Mouse (Mus musculus): ENCODE measurements at regions not wholly inside any gene's neighbourhood (a gene's known extent, or its start where the extent isn't known, plus 50 kb on each side); places are given as distances from the start of the nearest gene placed in this dataset.
A peak's percentile ranks its signal among the peaks of the same experiment; 100 is the strongest.

DNA sequence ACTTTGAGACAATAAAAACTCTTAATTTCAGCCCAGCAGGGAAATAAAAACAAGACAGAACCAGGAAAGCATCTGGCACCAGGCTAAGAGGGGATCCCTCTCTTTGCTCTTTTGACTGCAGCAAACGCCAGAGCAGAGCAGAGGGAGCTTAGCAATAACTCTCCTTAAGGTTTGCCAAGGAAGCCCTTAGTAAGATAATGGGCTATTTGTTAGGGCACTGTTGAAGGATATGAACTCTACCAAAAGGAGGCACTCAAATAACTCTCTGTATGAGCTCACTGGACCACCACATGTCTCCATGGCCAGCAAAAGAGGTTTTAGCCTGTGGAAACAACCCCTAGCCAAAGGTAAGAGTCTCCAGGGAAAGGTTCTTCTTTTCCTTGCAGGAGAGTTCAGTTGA lies 315.3 kb upstream of the Mpdz start:
- Histone ChIP-seq H3K27ac (ENCODE audit: insufficient read depth, low read depth, low read length, poor library complexity, severe bottlenecking) (no peak overlapping the region), H3K9me3 (ENCODE audit: control insufficient read depth, insufficient read depth, low read depth, low read length) (no peaks in the 10 kb centered on the region), H3K36me3 (ENCODE audit: control insufficient read depth, insufficient read depth, low read length, poor library complexity, severe bottlenecking) (no peaks in the 10 kb centered on the region), H3K4me1 (ENCODE audit: control insufficient read depth in 2 of 2, insufficient read depth in 2 of 2, low read length in 2 of 2, poor library complexity in 1 of 2) (no peaks in the 10 kb centered on the region), H3K4me3 (ENCODE audit: insufficient read depth in 1 of 2, low read depth in 1 of 2, low read length in 2 of 2, poor library complexity in 1 of 2, severe bottlenecking in 1 of 2) (no peak overlapping the region), H3K9ac (ENCODE audit: insufficient read depth, low read depth, low read length, poor library complexity, severe bottlenecking) (no peak overlapping the region)
- in situ Hi-C loops (cut with MboI; ENCODE audit: low sequenced_read_pairs in 2 of 2, unreplicated experiment in 2 of 2): no loop called here
- no peak for DNase-seq (ENCODE audit: low read depth, low spot score)
- TF ChIP-seq HCFC1 (IDR thresholded peaks at IDR 0.05; ENCODE audit: borderline replicate concordance, insufficient read depth, low read length) (no peak), ZNF384 (IDR thresholded peaks at IDR 0.05; ENCODE audit: low read depth, low read length) (no peak), ZC3H11A (IDR thresholded peaks at IDR 0.05; ENCODE audit: borderline replicate concordance, low read depth, low read length) (no peak), CHD2 (IDR thresholded peaks at IDR 0.05; ENCODE audit: low read depth, low read length) (no peak), MAFK (IDR thresholded peaks at IDR 0.05; ENCODE audit: insufficient read depth, low read depth, low read length) (no peak)

DNA sequence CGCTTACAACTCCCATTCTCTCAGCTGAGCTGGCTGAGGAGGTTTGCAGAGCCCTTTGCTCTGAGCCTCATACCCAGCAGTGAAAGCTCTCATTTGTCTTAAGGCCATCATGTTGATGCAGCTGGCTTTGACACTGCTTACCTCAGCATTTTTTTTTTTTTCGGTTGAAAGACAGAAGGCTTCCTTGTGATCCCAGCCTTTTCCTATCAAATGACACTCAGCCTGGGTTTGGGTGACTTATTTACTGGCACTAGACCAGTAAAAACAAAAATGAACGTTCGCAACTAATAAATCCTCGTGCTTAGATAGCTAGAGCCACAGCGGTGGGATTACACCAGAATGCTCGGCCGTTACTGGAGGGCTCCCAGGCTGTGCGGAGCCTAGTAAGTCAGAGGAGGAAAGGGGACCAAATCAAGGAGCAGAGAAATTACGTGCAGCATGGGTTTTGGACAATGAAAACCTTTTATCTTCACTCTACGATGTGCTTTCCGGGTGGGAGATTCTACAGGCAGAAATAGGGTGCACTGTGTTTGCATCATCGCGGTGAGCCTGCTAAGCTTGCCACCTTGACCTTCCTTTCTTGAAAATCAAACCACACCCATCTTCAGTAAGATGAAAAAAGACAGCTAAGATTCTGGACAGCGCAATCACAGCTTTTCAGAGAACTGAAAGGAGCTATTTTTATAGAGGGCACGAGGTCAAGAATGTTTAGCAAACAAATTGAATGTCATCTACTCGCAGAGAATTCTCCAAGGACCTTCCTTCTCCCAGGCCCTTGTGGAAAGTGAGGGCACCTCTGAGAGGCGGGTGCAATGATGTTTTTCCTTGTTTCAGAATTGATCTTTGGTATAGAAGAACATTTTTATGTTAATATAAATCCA lies 302.3 kb upstream of the Mpdz start:
- no peak overlapping the region for H3K9ac ChIP-seq (ENCODE audit: insufficient read depth, low read depth, low read length, poor library complexity, severe bottlenecking)
- in situ Hi-C loops (cut with MboI; ENCODE audit: low sequenced_read_pairs in 2 of 2, unreplicated experiment in 2 of 2): no loop called here
- H3K4me1 ChIP-seq (ENCODE audit: control insufficient read depth in 2 of 2, insufficient read depth in 2 of 2, low read length in 2 of 2, poor library complexity in 1 of 2): no peaks in the 10 kb centered on the region
- no peak for DNase-seq (ENCODE audit: low read depth, low spot score)
- H3K4me3 ChIP-seq (ENCODE audit: insufficient read depth in 1 of 2, low read depth in 1 of 2, low read length in 2 of 2, poor library complexity in 1 of 2, severe bottlenecking in 1 of 2): no peak overlapping the region
- H3K9me3 ChIP-seq (ENCODE audit: control insufficient read depth, insufficient read depth, low read depth, low read length): no peaks in the 10 kb centered on the region
- no peak overlapping the region for H3K27ac ChIP-seq (ENCODE audit: insufficient read depth, low read depth, low read length, poor library complexity, severe bottlenecking)
- TF ChIP-seq ZNF384 (IDR thresholded peaks at IDR 0.05; ENCODE audit: low read depth, low read length): no peak
- TF ChIP-seq MAFK (IDR thresholded peaks at IDR 0.05; ENCODE audit: insufficient read depth, low read depth, low read length): peak; percentile 84
- H3K36me3 ChIP-seq (ENCODE audit: control insufficient read depth, insufficient read depth, low read length, poor library complexity, severe bottlenecking): no peaks in the 10 kb centered on the region

DNA sequence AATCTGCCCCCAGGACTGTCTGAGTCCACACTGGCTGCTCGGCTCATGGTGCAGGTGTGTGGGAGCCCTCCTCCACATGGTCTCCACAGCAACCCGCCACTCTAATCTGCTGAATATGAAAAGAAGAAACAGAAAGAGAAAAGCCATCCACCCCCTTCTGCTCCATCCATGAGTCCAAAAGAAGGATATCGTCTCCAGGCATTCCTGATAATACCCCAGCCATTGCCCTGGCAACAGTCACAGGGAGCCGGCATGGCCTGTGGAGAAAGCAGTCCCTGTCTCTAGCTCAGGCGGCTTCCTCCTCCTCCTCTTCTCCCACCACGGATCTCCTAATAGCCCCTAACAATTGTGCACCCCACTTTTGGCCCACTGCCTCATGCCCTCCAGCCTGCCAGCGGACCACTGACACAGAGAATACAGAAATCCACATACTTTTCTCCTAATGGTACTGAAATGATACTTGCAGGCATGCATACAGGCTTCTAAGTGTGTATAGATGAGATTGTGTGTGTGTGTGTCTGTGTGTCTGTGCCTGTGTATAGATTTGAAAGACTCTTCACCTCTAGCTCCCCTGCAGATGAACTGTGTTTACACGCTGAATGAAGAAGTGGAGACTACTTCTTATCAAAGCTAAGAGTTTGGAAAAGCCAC lies 301.5 kb upstream of the Mpdz start:
- no peak for DNase-seq (ENCODE audit: low read depth, low spot score)
- no peak overlapping the region for H3K9ac ChIP-seq (ENCODE audit: insufficient read depth, low read depth, low read length, poor library complexity, severe bottlenecking)
- H3K36me3 ChIP-seq (ENCODE audit: control insufficient read depth, insufficient read depth, low read length, poor library complexity, severe bottlenecking): no peaks in the 10 kb centered on the region
- TF ChIP-seq ZC3H11A (IDR thresholded peaks at IDR 0.05; ENCODE audit: borderline replicate concordance, low read depth, low read length): no peak
- no peak for TF ChIP-seq ZNF384 (IDR thresholded peaks at IDR 0.05; ENCODE audit: low read depth, low read length)
- TF ChIP-seq HCFC1 (IDR thresholded peaks at IDR 0.05; ENCODE audit: borderline replicate concordance, insufficient read depth, low read length): no peak
- TF ChIP-seq MAFK (IDR thresholded peaks at IDR 0.05; ENCODE audit: insufficient read depth, low read depth, low read length): no peak
- no peak for TF ChIP-seq CHD2 (IDR thresholded peaks at IDR 0.05; ENCODE audit: low read depth, low read length)
- H3K9me3 ChIP-seq (ENCODE audit: control insufficient read depth, insufficient read depth, low read depth, low read length): no peaks in the 10 kb centered on the region
- no peak overlapping the region for H3K27ac ChIP-seq (ENCODE audit: insufficient read depth, low read depth, low read length, poor library complexity, severe bottlenecking)
- no peak overlapping the region for H3K4me3 ChIP-seq (ENCODE audit: insufficient read depth in 1 of 2, low read depth in 1 of 2, low read length in 2 of 2, poor library complexity in 1 of 2, severe bottlenecking in 1 of 2)
- H3K4me1 ChIP-seq (ENCODE audit: control insufficient read depth in 2 of 2, insufficient read depth in 2 of 2, low read length in 2 of 2, poor library complexity in 1 of 2): no peaks in the 10 kb centered on the region
- in situ Hi-C loops (cut with MboI; ENCODE audit: low sequenced_read_pairs in 2 of 2, unreplicated experiment in 2 of 2): no loop called here

DNA sequence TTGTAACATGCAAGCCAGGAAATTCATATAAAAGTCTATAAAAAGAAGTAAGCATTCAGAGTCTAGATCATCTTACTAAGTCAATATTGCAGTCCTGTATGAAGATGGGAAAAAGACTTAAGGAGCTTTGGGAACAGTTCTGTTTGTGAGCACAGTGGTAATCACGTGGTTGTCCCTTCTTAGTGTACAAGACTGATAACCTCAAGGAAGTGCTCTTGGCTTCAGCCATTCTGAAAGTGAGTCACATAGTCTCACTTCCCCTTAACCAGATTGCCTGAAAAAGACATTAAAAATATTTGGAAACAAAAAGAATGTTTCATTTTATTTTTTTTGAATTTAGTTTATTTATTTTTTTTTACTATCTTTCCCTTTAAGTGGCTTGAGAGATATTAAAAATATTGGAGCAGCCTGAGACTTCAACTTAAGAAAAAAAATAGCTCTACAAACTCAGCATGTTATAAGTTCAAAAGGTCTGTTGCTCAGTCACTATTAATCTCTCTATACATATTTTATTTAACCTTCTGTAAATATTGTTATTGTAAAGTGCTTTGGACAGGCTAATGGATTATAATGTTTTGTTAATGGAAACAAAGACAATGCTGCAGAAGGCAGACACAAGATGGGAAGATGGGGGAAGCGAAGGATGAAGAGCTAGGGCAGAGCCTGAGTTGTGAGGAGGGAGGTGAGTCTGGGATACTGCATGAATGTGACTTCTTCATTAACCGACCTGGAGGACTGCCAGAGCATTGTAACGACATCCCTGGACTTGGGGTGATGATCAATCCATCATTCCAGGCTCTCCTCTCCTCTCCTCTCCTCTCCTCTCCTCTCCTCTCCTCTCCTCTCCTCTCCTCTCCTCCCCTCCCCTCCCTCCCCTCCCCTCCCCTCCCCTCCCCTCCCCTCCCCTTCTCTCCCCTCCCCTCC lies 300.2 kb upstream of the Mpdz start:
- no peak for DNase-seq (ENCODE audit: low read depth, low spot score)
- H3K4me1 ChIP-seq (ENCODE audit: control insufficient read depth in 2 of 2, insufficient read depth in 2 of 2, low read length in 2 of 2, poor library complexity in 1 of 2): no peaks in the 10 kb centered on the region
- H3K27ac ChIP-seq (ENCODE audit: insufficient read depth, low read depth, low read length, poor library complexity, severe bottlenecking): no peak overlapping the region

More for the DNA sequence above, 300.2 kb upstream of the Mpdz start:
- in situ Hi-C loops (cut with MboI; ENCODE audit: low sequenced_read_pairs in 2 of 2, unreplicated experiment in 2 of 2): no loop called here
- TF ChIP-seq CHD2 (IDR thresholded peaks at IDR 0.05; ENCODE audit: low read depth, low read length) (no peak), MAFK (IDR thresholded peaks at IDR 0.05; ENCODE audit: insufficient read depth, low read depth, low read length) (no peak), ZC3H11A (IDR thresholded peaks at IDR 0.05; ENCODE audit: borderline replicate concordance, low read depth, low read length) (no peak), HCFC1 (IDR thresholded peaks at IDR 0.05; ENCODE audit: borderline replicate concordance, insufficient read depth, low read length) (no peak), ZNF384 (IDR thresholded peaks at IDR 0.05; ENCODE audit: low read depth, low read length) (no peak)
- H3K36me3 ChIP-seq (ENCODE audit: control insufficient read depth, insufficient read depth, low read length, poor library complexity, severe bottlenecking): no peaks in the 10 kb centered on the region
- H3K4me3 ChIP-seq (ENCODE audit: insufficient read depth in 1 of 2, low read depth in 1 of 2, low read length in 2 of 2, poor library complexity in 1 of 2, severe bottlenecking in 1 of 2): no peak overlapping the region
- H3K9ac ChIP-seq (ENCODE audit: insufficient read depth, low read depth, low read length, poor library complexity, severe bottlenecking): no peak overlapping the region
- H3K9me3 ChIP-seq (ENCODE audit: control insufficient read depth, insufficient read depth, low read depth, low read length): no peaks in the 10 kb centered on the region
